ENCODE assay signal across 7 mouse cellular contexts in genomic region chr7:131409988-131410385, GRCm38 (mm10). TPM values are rescaled to one million over a fixed set of nuclear protein-coding genes. Genes with fewer than 3 reads are reported as not detected.
DNase-seq lines count a peak whose midpoint lies in the region; ATAC-seq and TF ChIP-seq lines count a peak whose summit lies in the region.

No protein-coding gene starts in this region.

- TF ChIP-seq CTCF in lung, embryonic 14.5 days (IDR thresholded peaks at IDR 0.05; ENCODE audit: low read depth), result no peak

- peak overlapping the region; percentile 90 for H3K4me2 ChIP-seq in lung, embryonic 14.5 days
- H3K4me2 ChIP-seq in hindbrain, embryonic 11.5 days (replicated peaks; ENCODE audit: low read depth, low read length), result peak overlapping the region; percentile 65

- H3K9ac ChIP-seq in lung, embryonic 14.5 days, result peak overlapping the region; percentile 91
- H3K9ac ChIP-seq in hindbrain, embryonic 11.5 days (ENCODE audit: low read depth, low read length), result peak overlapping the region; percentile 85

- H3K9me3 ChIP-seq in lung, embryonic 14.5 days (ENCODE audit: low read depth, low read length), result no peaks in the 10 kb centered on the region
- H3K9me3 ChIP-seq in hindbrain, embryonic 11.5 days (ENCODE audit: control insufficient read depth, low read length), result no peaks in the 10 kb centered on the region
- no peaks in the 10 kb centered on the region for H3K9me3 ChIP-seq in megakaryocyte, embryonic 14.5 days

- peak overlapping the region; percentile 92 for H3K4me3 ChIP-seq in lung, embryonic 14.5 days (ENCODE audit: low read depth, low read length)
- peak overlapping the region; percentile 93 for H3K4me3 ChIP-seq in hindbrain, embryonic 11.5 days (ENCODE audit: low read depth, low read length)
- peak overlapping the region; percentile 100 for H3K4me3 ChIP-seq in megakaryocyte, embryonic 14.5 days (replicated peaks)

- peak; percentile 53 for ATAC-seq in lung, embryonic 14.5 days (ENCODE audit: insufficient read depth)
- ATAC-seq in common myeloid progenitor, adult 5-6 weeks (replicated peaks; ENCODE audit: low read depth, poor library complexity, severe bottlenecking), result peak; percentile 16
- peak; percentile 71 for ATAC-seq in hindbrain, embryonic 11.5 days (ENCODE audit: low FRiP score)

- H3K27ac ChIP-seq in lung, embryonic 14.5 days (ENCODE audit: low read depth), result peak overlapping the region; percentile 92
- H3K27ac ChIP-seq in hindbrain, embryonic 11.5 days (ENCODE audit: low read depth, low read length), result peak overlapping the region; percentile 74

- H3K36me3 ChIP-seq in lung, embryonic 14.5 days (ENCODE audit: insufficient read depth), result no peaks in the 10 kb centered on the region
- no peaks in the 10 kb centered on the region for H3K36me3 ChIP-seq in hindbrain, embryonic 11.5 days (ENCODE audit: control insufficient read depth, insufficient read depth, low read length)
- H3K36me3 ChIP-seq in megakaryocyte, embryonic 14.5 days (replicated peaks; ENCODE audit: low read length), result peaks cover 8% of the 10 kb centered on the region

- WGBS in lung, embryonic 14.5 days, result under 1% methylated on average over 38 of the region's 38 CpGs
- WGBS in hindbrain, embryonic 11.5 days, result under 1% methylated on average over 37 of the region's 38 CpGs

- H3K4me1 ChIP-seq in lung, embryonic 14.5 days (ENCODE audit: insufficient read depth), result no peaks in the 10 kb centered on the region
- H3K4me1 ChIP-seq in hindbrain, embryonic 11.5 days (replicated peaks; ENCODE audit: control insufficient read depth, insufficient read depth, low read length), result peaks cover 5% of the 10 kb centered on the region; the same call in 1 of the 2 replicates
- peaks cover 25% of the 10 kb centered on the region for H3K4me1 ChIP-seq in megakaryocyte, embryonic 14.5 days

- DNase-seq in lung, embryonic 14.5 days, result peak; percentile 40
- DNase-seq in lung, adult 18-20 months, result no peak
- peak; percentile 61 for DNase-seq in hindbrain, embryonic 11.5 days (ENCODE audit: low spot score)
- DNase-seq in retina, embryonic 14.5 days (ENCODE audit: low spot score), result no peak
- DNase-seq in cerebellum, postnatal 4 days (ENCODE audit: low spot score in 2 of 2), result no peak

- no peaks in the 10 kb centered on the region for H3K27me3 ChIP-seq in lung, embryonic 14.5 days (ENCODE audit: insufficient read depth, low read length)
- no peaks in the 10 kb centered on the region for H3K27me3 ChIP-seq in hindbrain, embryonic 11.5 days (ENCODE audit: control insufficient read depth, insufficient read depth, low read length)
- H3K27me3 ChIP-seq in megakaryocyte, embryonic 14.5 days (replicated peaks), result peaks cover 3% of the 10 kb centered on the region

RNA-seq across cellular contexts. Expression of gene Ikzf5, which starts 0.3 kb away (rescaled TPM):
- polyA plus RNA-seq in lung, embryonic 14.5 days (2014; fragmentation: Nextera tagmentation; extraction: Ambion mirVana), result 20.1 and 20.5 TPM in 2 replicates
- 23.5 and 28.7 TPM in 2 replicates for total RNA-seq in common myeloid progenitor, adult 5-6 weeks (2017)
- polyA plus RNA-seq in hindbrain, embryonic 11.5 days (2014; fragmentation: Nextera tagmentation; extraction: Ambion mirVana), result 25.4 and 26.6 TPM in 2 replicates
- polyA plus RNA-seq in megakaryocyte, embryonic 14.5 days (2012; ENCODE audit: insufficient read depth, low replicate concordance), result 3.4 and 3.7 TPM in 2 replicates

RNA-seq across cellular contexts. Expression of gene Acadsb, which starts 0.4 kb away (rescaled TPM):
- polyA plus RNA-seq in lung, embryonic 14.5 days (2014; fragmentation: Nextera tagmentation; extraction: Ambion mirVana), result 181 TPM in 2 replicates
- total RNA-seq in common myeloid progenitor, adult 5-6 weeks (2017), result 36.0 and 44.2 TPM in 2 replicates
- polyA plus RNA-seq in hindbrain, embryonic 11.5 days (2014; fragmentation: Nextera tagmentation; extraction: Ambion mirVana), result 88.8 and 93.7 TPM in 2 replicates
- 0.76 TPM in 1 of 2 replicates, not detected in the other for polyA plus RNA-seq in megakaryocyte, embryonic 14.5 days (2012; ENCODE audit: insufficient read depth, low replicate concordance)

RNA-seq across cellular contexts. Expression of gene Pstk, which starts 39.0 kb away (rescaled TPM):
- polyA plus RNA-seq in lung, embryonic 14.5 days (2014; fragmentation: Nextera tagmentation; extraction: Ambion mirVana), result 63.8 and 66.7 TPM in 2 replicates
- total RNA-seq in common myeloid progenitor, adult 5-6 weeks (2017), result 18.9 TPM in 2 replicates
- 59.4 and 63.3 TPM in 2 replicates for polyA plus RNA-seq in hindbrain, embryonic 11.5 days (2014; fragmentation: Nextera tagmentation; extraction: Ambion mirVana)
- polyA plus RNA-seq in megakaryocyte, embryonic 14.5 days (2012; ENCODE audit: insufficient read depth, low replicate concordance), result 30.3 and 33.6 TPM in 2 replicates

RNA-seq across cellular contexts. Expression of gene 2310057M21Rik, which starts 47.4 kb away (rescaled TPM):
- 20.0 and 24.3 TPM in 2 replicates for polyA plus RNA-seq in lung, embryonic 14.5 days (2014; fragmentation: Nextera tagmentation; extraction: Ambion mirVana)
- total RNA-seq in common myeloid progenitor, adult 5-6 weeks (2017), result 7.0 and 11.1 TPM in 2 replicates
- 22.5 and 23.7 TPM in 2 replicates for polyA plus RNA-seq in hindbrain, embryonic 11.5 days (2014; fragmentation: Nextera tagmentation; extraction: Ambion mirVana)
- polyA plus RNA-seq in megakaryocyte, embryonic 14.5 days (2012; ENCODE audit: insufficient read depth, low replicate concordance), result 3.2 and 15.5 TPM in 2 replicates

Comparison
In these comparisons a context has a peak if more than half of its experiments do, and no peak if none do; other contexts are left out.
1. DNase-seq: peak in lung, embryonic 14.5 days (single experiment) and hindbrain, embryonic 11.5 days (single experiment); none in lung, adult 18-20 months (0 of 2), retina, embryonic 14.5 days (single experiment) and cerebellum, postnatal 4 days (0 of 2).
2. ATAC-seq: peak in every context shown above with its lines; median percentile 71 in hindbrain, embryonic 11.5 days; 53 in lung, embryonic 14.5 days; 16 in common myeloid progenitor, adult 5-6 weeks.
3. RNA of gene Acadsb, which starts 0.4 kb away (polyA plus RNA-seq): 181 TPM in lung, embryonic 14.5 days and 88.8 to 93.7 TPM in hindbrain, embryonic 11.5 days; 0.76 TPM in megakaryocyte, embryonic 14.5 days; every median in the first group is over 10 times any median in the second.
4. Peak in every context shown above with its lines, with median percentiles within 50 percentile points of each other: H3K4me3 ChIP-seq.